Mouse (Mus musculus): ENCODE measurements around the gene Nmnat1. TPM values are rescaled to one million over a fixed set of nuclear protein-coding genes. Genes with fewer than 3 reads are reported as not detected.

Nmnat1 gene
- polyA plus RNA-seq (2015; fragmentation: Nextera tagmentation; extraction: Ambion mirVana), result 8.7 and 11.0 TPM in 2 replicates

GRCm38 (mm10) chr4:149485053-149485824, at the start of gene Nmnat1, which contains the start of gene Lzic:
Gene Nmnat1, minus strand, starts transcription at chr4:149485202.
Gene Lzic, plus strand, starts transcription at chr4:149485229.
- Histone ChIP-seq H3K36me3 (peaks cover 36% of the 10 kb centered on the region), H3K9ac (peak within 1 kb of the TSS; percentile 79), H3K9me3 (no peaks in the 10 kb centered on the region), H3K27ac (replicated peaks) (peak within 1 kb of the TSS; percentile 70), H3K4me3 (peak within 1 kb of the TSS; percentile 75), H3K4me1 (replicated peaks) (peaks cover 31% of the 10 kb centered on the region), H3K4me2 (peak within 1 kb of the TSS; percentile 71), H3K27me3 (no peaks in the 10 kb centered on the region)
- peak; percentile 98 for ATAC-seq (ENCODE audit: low read depth)
- WGBS, result under 1% methylated on average over 60 of the region's 60 CpGs

- peak overlapping the region; percentile 28 for H3K27ac ChIP-seq (replicated peaks)
- H3K36me3 ChIP-seq, result no peaks in the 10 kb centered on the region
Measured at GRCm38 (mm10) chr4:149529691-149530090, 44.7 kb upstream of the Nmnat1 start.

GRCm38 (mm10) chr4:149527621-149528354, 42.8 kb upstream of the Nmnat1 start:
- 83% methylated on average over 15 of the region's 15 CpGs for WGBS
- H3K36me3 ChIP-seq, result no peaks in the 10 kb centered on the region

More at GRCm38 (mm10) chr4:149529691-149530090, 44.7 kb upstream of the Nmnat1 start:
- Histone ChIP-seq H3K9me3 (no peaks in the 10 kb centered on the region), H3K27me3 (no peaks in the 10 kb centered on the region), H3K9ac (no peak overlapping the region), H3K4me3 (no peak overlapping the region), H3K4me1 (replicated peaks) (peaks cover 20% of the 10 kb centered on the region), H3K4me2 (no peak overlapping the region)
- no peak for ATAC-seq (ENCODE audit: low read depth)
- WGBS, result 75% methylated on average over 6 of the region's 6 CpGs

GRCm38 (mm10) chr4:149526330-149526729, 41.3 kb upstream of the Nmnat1 start:
- 34% methylated on average over 7 of the region's 7 CpGs for WGBS
- H3K27ac ChIP-seq (replicated peaks), result 0 out of 2 replicates have a peak overlapping the region, but pooled peaks have one; percentile 28
- H3K4me2 ChIP-seq, result no peak overlapping the region
- H3K4me1 ChIP-seq (replicated peaks), result peaks cover 36% of the 10 kb centered on the region
- no peaks in the 10 kb centered on the region for H3K36me3 ChIP-seq
- no peaks in the 10 kb centered on the region for H3K27me3 ChIP-seq
- no peak for ATAC-seq (ENCODE audit: low read depth)
- H3K4me3 ChIP-seq, result no peak overlapping the region
- 0 out of 2 replicates have a peak overlapping the region, but pooled peaks have one; percentile 12 for H3K9ac ChIP-seq
- H3K9me3 ChIP-seq, result no peaks in the 10 kb centered on the region

More at GRCm38 (mm10) chr4:149527621-149528354, 42.8 kb upstream of the Nmnat1 start:
- Histone ChIP-seq H3K4me2 (no peak overlapping the region), H3K4me3 (no peak overlapping the region), H3K9me3 (no peaks in the 10 kb centered on the region), H3K9ac (no peak overlapping the region), H3K27ac (replicated peaks) (0 out of 2 replicates have a peak overlapping the region, but pooled peaks have one; percentile 38), H3K4me1 (replicated peaks) (peaks cover 31% of the 10 kb centered on the region), H3K27me3 (no peaks in the 10 kb centered on the region)
- ATAC-seq (ENCODE audit: low read depth), result no peak

- no peaks in the 10 kb centered on the region for H3K9me3 ChIP-seq
- no peak overlapping the region for H3K4me2 ChIP-seq
- WGBS, result 73% methylated on average over 6 of the region's 6 CpGs
- 0 out of 2 replicates have a peak overlapping the region, but pooled peaks have one; percentile 12 for H3K9ac ChIP-seq
- H3K36me3 ChIP-seq, result no peaks in the 10 kb centered on the region
- no peak overlapping the region for H3K4me3 ChIP-seq
- peaks cover 42% of the 10 kb centered on the region for H3K4me1 ChIP-seq (replicated peaks)
- peak overlapping the region; percentile 28; the same call in 1 of the 2 replicates for H3K27ac ChIP-seq (replicated peaks)
- no peak for ATAC-seq (ENCODE audit: low read depth)
- H3K27me3 ChIP-seq, result no peaks in the 10 kb centered on the region
Measured at GRCm38 (mm10) chr4:149525811-149526210, 40.8 kb upstream of the Nmnat1 start.

- ATAC-seq (ENCODE audit: low read depth), result no peak
- Histone ChIP-seq H3K9ac (no peak overlapping the region), H3K36me3 (no peaks in the 10 kb centered on the region), H3K27ac (replicated peaks) (no peak overlapping the region), H3K9me3 (no peaks in the 10 kb centered on the region), H3K27me3 (no peaks in the 10 kb centered on the region), H3K4me1 (replicated peaks) (peaks cover 43% of the 10 kb centered on the region), H3K4me3 (no peak overlapping the region), H3K4me2 (no peak overlapping the region)
- 84% methylated on average over 4 of the region's 4 CpGs for WGBS
Measured at GRCm38 (mm10) chr4:149525170-149525569, 40.2 kb upstream of the Nmnat1 start.

GRCm38 (mm10) chr4:149523961-149524360, 39.0 kb upstream of the Nmnat1 start:
- no peak overlapping the region for H3K4me2 ChIP-seq
- H3K4me3 ChIP-seq, result no peak overlapping the region
- no peaks in the 10 kb centered on the region for H3K27me3 ChIP-seq
- no peaks in the 10 kb centered on the region for H3K9me3 ChIP-seq
- no peak for ATAC-seq (ENCODE audit: low read depth)
- WGBS, result 74% methylated on average over 6 of the region's 6 CpGs
- H3K4me1 ChIP-seq (replicated peaks), result peaks cover 51% of the 10 kb centered on the region
- H3K36me3 ChIP-seq, result no peaks in the 10 kb centered on the region
- H3K27ac ChIP-seq (replicated peaks), result no peak overlapping the region
- no peak overlapping the region for H3K9ac ChIP-seq

- 79% methylated on average over 10 of the region's 10 CpGs for WGBS
- Histone ChIP-seq H3K4me2 (no peak overlapping the region), H3K9me3 (no peaks in the 10 kb centered on the region), H3K4me3 (no peak overlapping the region), H3K9ac (no peak overlapping the region), H3K27me3 (no peaks in the 10 kb centered on the region), H3K27ac (replicated peaks) (no peak overlapping the region), H3K4me1 (replicated peaks) (peaks cover 47% of the 10 kb centered on the region), H3K36me3 (no peaks in the 10 kb centered on the region)
- ATAC-seq (ENCODE audit: low read depth), result no peak
Measured at GRCm38 (mm10) chr4:149521258-149521657, 36.3 kb upstream of the Nmnat1 start.

- Histone ChIP-seq H3K4me2 (peak overlapping the region; percentile 90), H3K9ac (peak overlapping the region; percentile 91), H3K27ac (replicated peaks) (peak overlapping the region; percentile 73), H3K9me3 (no peaks in the 10 kb centered on the region), H3K27me3 (no peaks in the 10 kb centered on the region), H3K4me3 (peak overlapping the region; percentile 85), H3K36me3 (no peaks in the 10 kb centered on the region), H3K4me1 (replicated peaks) (peaks cover 31% of the 10 kb centered on the region)
- no peak; the same call in 1 of the 2 replicates for ATAC-seq (ENCODE audit: low read depth)
- WGBS, result 4% methylated on average over 40 of the region's 52 CpGs
Measured at GRCm38 (mm10) chr4:149518351-149519220, 33.6 kb upstream of the Nmnat1 start.

GRCm38 (mm10) chr4:149517868-149518340, 32.9 kb upstream of the Nmnat1 start, which contains the start of gene Ctnnbip1:
Gene Ctnnbip1, plus strand, starts transcription at chr4:149518236.
- Histone ChIP-seq H3K9me3 (no peaks in the 10 kb centered on the region), H3K4me1 (replicated peaks) (peaks cover 27% of the 10 kb centered on the region), H3K36me3 (no peaks in the 10 kb centered on the region), H3K4me3 (peak within 1 kb of the TSS; percentile 85), H3K27me3 (no peaks in the 10 kb centered on the region), H3K27ac (replicated peaks) (peak within 1 kb of the TSS; percentile 73), H3K9ac (peak within 1 kb of the TSS; percentile 91), H3K4me2 (peak within 1 kb of the TSS; percentile 90)
- WGBS, result 1% methylated on average over 43 of the region's 46 CpGs
- peak; percentile 99 for ATAC-seq (ENCODE audit: low read depth)

GRCm38 (mm10) chr4:149515706-149516105, 30.7 kb upstream of the Nmnat1 start:
- H3K27ac ChIP-seq (replicated peaks), result no peak overlapping the region
- no peak overlapping the region for H3K4me2 ChIP-seq
- H3K4me1 ChIP-seq (replicated peaks), result peaks cover 29% of the 10 kb centered on the region
- no peak overlapping the region for H3K9ac ChIP-seq
- no peak overlapping the region for H3K4me3 ChIP-seq
- 93% methylated on average over 5 of the region's 5 CpGs for WGBS
- no peaks in the 10 kb centered on the region for H3K27me3 ChIP-seq
- no peak for ATAC-seq (ENCODE audit: low read depth)
- H3K36me3 ChIP-seq, result no peaks in the 10 kb centered on the region
- no peaks in the 10 kb centered on the region for H3K9me3 ChIP-seq
